1 mouse cellular context compared by ENCODE assay signal in the genomic region with DNA sequence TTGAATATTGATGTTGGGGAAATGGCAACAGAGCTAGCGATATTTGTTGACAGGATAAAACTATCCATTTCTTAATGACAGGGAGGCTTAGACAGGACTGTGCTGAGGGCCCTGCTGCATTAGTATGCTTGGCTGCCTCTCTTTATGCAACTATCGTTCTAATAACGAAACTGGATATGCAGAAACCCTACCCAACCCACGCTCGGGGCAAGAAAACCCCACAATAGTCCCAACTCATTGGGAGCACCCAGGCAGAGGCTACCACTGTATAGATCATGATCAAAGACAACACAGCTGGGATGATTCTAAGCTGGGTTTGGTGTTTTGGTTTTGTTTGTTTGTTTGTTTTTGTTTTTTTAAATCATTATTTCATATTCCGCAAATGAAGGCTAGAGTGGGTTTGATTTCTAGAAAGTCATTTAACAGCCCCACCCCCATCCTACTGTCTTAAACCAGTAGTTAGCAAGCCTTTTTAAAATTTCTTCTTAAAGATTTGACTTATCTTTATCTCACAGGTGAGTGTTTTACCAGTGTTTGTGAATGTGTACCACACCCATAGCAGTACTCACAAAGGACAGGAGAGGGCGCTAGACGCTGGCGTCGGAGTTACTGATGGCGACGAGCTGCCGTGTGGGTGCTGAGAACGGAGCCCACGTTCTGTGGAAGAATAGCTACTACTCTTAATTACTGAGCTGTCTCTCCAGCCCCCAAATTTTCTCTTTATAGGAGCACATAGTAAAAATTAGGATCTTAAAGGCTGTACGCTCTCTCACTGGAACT.
A peak's percentile ranks its signal among the peaks of the same experiment; 100 is the strongest.
TF ChIP-seq lines count a peak whose summit lies in the region.

No protein-coding gene starts in this region.

TF ChIP-seq in CH12.LX, 34 proteins besides CTCF, POLR2A, EP300 and RAD21 (continued from another document):
- TF ChIP-seq POLR2AphosphoS2 (IDR thresholded peaks at IDR 0.05; ENCODE audit: low read depth, low read length) (no peak), ETS1 (conservative IDR thresholded peaks at IDR 0.05; ENCODE audit: low read depth, low read length) (peak; percentile 85), CHD1 (IDR thresholded peaks at IDR 0.05; ENCODE audit: low read depth, low read length) (no peak), ELF1 (IDR thresholded peaks at IDR 0.05; ENCODE audit: low read depth, low read length) (no peak), SMC3 (IDR thresholded peaks at IDR 0.05; ENCODE audit: low read depth, low read length) (peak; percentile 15; the same call in 1 of the 2 replicates), USF1 (IDR thresholded peaks at IDR 0.05; ENCODE audit: low read depth, low read length) (no peak), MEF2A (IDR thresholded peaks at IDR 0.05; ENCODE audit: borderline replicate concordance, low read depth, low read length) (peak; percentile 81; the same call in 1 of the 2 replicates), HCFC1 (IDR thresholded peaks at IDR 0.05; ENCODE audit: low read depth, low read length) (no peak), E2F4 (IDR thresholded peaks at IDR 0.05; ENCODE audit: insufficient replicate concordance, low read depth, low read length) (no peak), RCOR1 (conservative IDR thresholded peaks at IDR 0.05; ENCODE audit: low read depth, low read length) (no peak), IRF4 (IDR thresholded peaks at IDR 0.05; ENCODE audit: low read depth, low read length) (peak; percentile 97), ZMIZ1 (IDR thresholded peaks at IDR 0.05; ENCODE audit: low read depth, low read length) (no peak), PAX5 (IDR thresholded peaks at IDR 0.05; ENCODE audit: low read length) (no peak), GABPA (IDR thresholded peaks at IDR 0.05; ENCODE audit: insufficient replicate concordance, low read depth, low read length) (no peak), BHLHE40 (IDR thresholded peaks at IDR 0.05; ENCODE audit: low read depth, low read length) (peak; percentile 78), NRF1 (IDR thresholded peaks at IDR 0.05; ENCODE audit: low read depth, low read length) (no peak), MAX (IDR thresholded peaks at IDR 0.05; ENCODE audit: low read length) (no peak), NELFE (IDR thresholded peaks at IDR 0.05; ENCODE audit: low read depth, low read length) (no peak), SIN3A (IDR thresholded peaks at IDR 0.05; ENCODE audit: low read length) (no peak; the same call in 1 of the 2 replicates), CHD2 (IDR thresholded peaks at IDR 0.05; ENCODE audit: low read length) (peak; percentile 75), TBP (conservative IDR thresholded peaks at IDR 0.05; ENCODE audit: low read depth, low read length) (peak; percentile 26; the same call in 1 of the 2 replicates), KAT2A (IDR thresholded peaks at IDR 0.05; ENCODE audit: insufficient replicate concordance, low read length) (no peak)
